Mouse (Mus musculus) embryonic fibroblast, embryonic 13.5 days (primary cell): ENCODE measurements around the gene Sult2b1.

Source experiments
- CTCF ChIP-seq: IDR thresholded peaks from 2 replicates; pipeline ENCODE4 v1.5.1; 2011; ENCODE audit warnings: mild to moderate bottlenecking, control low read depth, low read length, moderate library complexity, borderline replicate concordance; ENCODE audit not compliant: insufficient read depth
- POLR2A ChIP-seq: IDR thresholded peaks from 2 replicates; pipeline ENCODE4 v1.6.1; 2011; ENCODE audit warnings: low read depth, mild to moderate bottlenecking, control low read depth, low read length, moderate library complexity

- no peak for TF ChIP-seq POLR2A
- TF ChIP-seq CTCF, result no peak
Measured at GRCm38 (mm10) chr7:45718331-45718730, 66.1 kb downstream of the Sult2b1 start.
